Mouse (Mus musculus): Measurements from ENCODE around the gene Six3.

Six3 gene

GRCm38 (mm10) chr17:85613266-85613860 is at the start of gene Six3:
TSS of gene Six3 (plus strand) at chr17:85613608.
- DNase-seq (ENCODE audit: low spot score): no peak

- no peak for DNase-seq (ENCODE audit: low spot score)
Measured at GRCm38 (mm10) chr17:85564107-85564506, 49.3 kb upstream of the Six3 start.

- DNase-seq (ENCODE audit: low spot score): no peak
Measured at GRCm38 (mm10) chr17:85574023-85574422, 39.4 kb upstream of the Six3 start.

GRCm38 (mm10) chr17:85578290-85578689 is 35.1 kb upstream of the Six3 start:
- DNase-seq (ENCODE audit: low spot score): no peak

- DNase-seq (ENCODE audit: low spot score): peak; percentile 10
Measured at GRCm38 (mm10) chr17:85579350-85579749, 34.1 kb upstream of the Six3 start.

GRCm38 (mm10) chr17:85580221-85580620 is 33.2 kb upstream of the Six3 start:
- no peak for DNase-seq (ENCODE audit: low spot score)

- no peak for DNase-seq (ENCODE audit: low spot score)
Measured at GRCm38 (mm10) chr17:85584170-85584569, 29.2 kb upstream of the Six3 start.

- DNase-seq (ENCODE audit: low spot score): no peak
Measured at GRCm38 (mm10) chr17:85584573-85584972, 28.8 kb upstream of the Six3 start.

- DNase-seq (ENCODE audit: low spot score): no peak
Measured at GRCm38 (mm10) chr17:85585779-85586178, 27.6 kb upstream of the Six3 start.

- no peak for DNase-seq (ENCODE audit: low spot score)
Measured at GRCm38 (mm10) chr17:85591976-85592375, 21.4 kb upstream of the Six3 start.

GRCm38 (mm10) chr17:85595853-85596252 is 17.6 kb upstream of the Six3 start:
- DNase-seq (ENCODE audit: low spot score): no peak

GRCm38 (mm10) chr17:85596341-85596890 is 17.0 kb upstream of the Six3 start:
- DNase-seq (ENCODE audit: low spot score): no peak

GRCm38 (mm10) chr17:85599520-85599919 is 13.9 kb upstream of the Six3 start:
- DNase-seq (ENCODE audit: low spot score): no peak

- no peak for DNase-seq (ENCODE audit: low spot score)
Measured at GRCm38 (mm10) chr17:85606463-85606862, 6.9 kb upstream of the Six3 start.

- no peak for DNase-seq (ENCODE audit: low spot score)
Measured at GRCm38 (mm10) chr17:85607556-85608365, 5.6 kb upstream of the Six3 start.

GRCm38 (mm10) chr17:85608366-85609093 is 4.9 kb upstream of the Six3 start:
- DNase-seq (ENCODE audit: low spot score): no peak

- no peak for DNase-seq (ENCODE audit: low spot score)
Measured at GRCm38 (mm10) chr17:85609094-85609425, 4.3 kb upstream of the Six3 start.

- DNase-seq (ENCODE audit: low spot score): no peak
Measured at GRCm38 (mm10) chr17:85609621-85610392, 3.6 kb upstream of the Six3 start.

- DNase-seq (ENCODE audit: low spot score): no peak
Measured at GRCm38 (mm10) chr17:85610393-85611115, 2.9 kb upstream of the Six3 start.

- DNase-seq (ENCODE audit: low spot score): no peak
Measured at GRCm38 (mm10) chr17:85611521-85612515, 1.6 kb upstream of the Six3 start.
